Mouse (Mus musculus): ENCODE results near the gene Dcbld2.
A peak's percentile ranks its signal among the peaks of the same experiment; 100 is the strongest.

Dcbld2 gene

GRCm38 (mm10) chr16:58497886-58498713 lies 89.9 kb downstream of the Dcbld2 start:
- no peak for DNase-seq

- no peak for DNase-seq
Observed at GRCm38 (mm10) chr16:58499172-58499584, 90.9 kb downstream of the Dcbld2 start.

GRCm38 (mm10) chr16:58499650-58500049 lies 91.4 kb downstream of the Dcbld2 start:
- no peak for DNase-seq

GRCm38 (mm10) chr16:58501760-58502301 lies 93.6 kb downstream of the Dcbld2 start:
- no peak for DNase-seq

- DNase-seq, result no peak
Observed at GRCm38 (mm10) chr16:58502566-58502965, 94.3 kb downstream of the Dcbld2 start.

GRCm38 (mm10) chr16:58504945-58505344 lies 96.7 kb downstream of the Dcbld2 start:
- DNase-seq, result no peak

- peak; percentile 33 for DNase-seq
Observed at GRCm38 (mm10) chr16:58512181-58512761, 104.0 kb downstream of the Dcbld2 start.

GRCm38 (mm10) chr16:58512887-58513286 lies 104.6 kb downstream of the Dcbld2 start:
- DNase-seq, result peak; percentile 58

GRCm38 (mm10) chr16:58513755-58514154 lies 105.5 kb downstream of the Dcbld2 start:
- peak; percentile 54 for DNase-seq

- DNase-seq, result peak; percentile 52
Observed at GRCm38 (mm10) chr16:58514565-58514964, 106.3 kb downstream of the Dcbld2 start.

- no peak for DNase-seq
Observed at GRCm38 (mm10) chr16:58516161-58516560, 107.9 kb downstream of the Dcbld2 start.

- no peak for DNase-seq
Observed at GRCm38 (mm10) chr16:58516960-58517798, 108.9 kb downstream of the Dcbld2 start.
